Mouse (Mus musculus): ENCODE data around the gene Gna12. TPM values are rescaled to one million over a fixed set of nuclear protein-coding genes. Genes with fewer than 3 reads are reported as not detected.

Gna12 gene
- polyA plus RNA-seq, 1 experiment, result 42.1 TPM

DNA sequence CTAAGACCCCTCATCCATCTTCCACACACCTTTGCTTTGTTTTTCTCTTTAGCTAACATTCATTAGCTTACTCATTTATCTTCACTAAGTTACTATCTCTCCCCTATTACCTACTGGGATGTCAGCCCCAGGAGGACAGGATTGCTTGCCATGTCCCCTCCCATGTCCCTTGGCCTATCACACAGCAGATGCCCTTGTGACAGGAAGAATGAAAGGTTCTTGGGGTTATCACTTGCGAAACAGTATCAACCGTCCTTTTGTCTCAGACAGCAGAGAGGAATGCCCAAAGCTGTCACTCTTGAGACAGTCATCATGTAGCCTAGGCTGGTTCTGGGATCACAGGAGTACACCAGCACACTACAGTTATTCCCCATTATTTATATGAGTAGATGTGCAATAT is 35.1 kb downstream of the Gna12 start:
- Histone ChIP-seq H3K79me2 (ENCODE audit: control insufficient read depth, insufficient read depth) (peaks cover 19% of the 10 kb centered on the region), H3K4me3 (ENCODE audit: insufficient read depth, poor library complexity, severe bottlenecking) (no peak overlapping the region), H3K79me3 (ENCODE audit: low read depth) (peaks cover 6% of the 10 kb centered on the region), H3K27me3 (ENCODE audit: control insufficient read depth, insufficient read depth, insufficient read length) (no peaks in the 10 kb centered on the region), H3ac (ENCODE audit: control insufficient read depth, insufficient read length, low read depth) (no peak overlapping the region), H3K36me3 (ENCODE audit: control insufficient read depth, insufficient read depth) (no peaks in the 10 kb centered on the region)
- TF ChIP-seq MYOD1 (IDR thresholded peaks at IDR 0.05; ENCODE audit: control insufficient read depth, insufficient read length, low read depth) (no peak), CEBPB (IDR thresholded peaks at IDR 0.05; ENCODE audit: low read depth) (no peak), MAX (IDR thresholded peaks at IDR 0.05) (no peak), CTCF (IDR thresholded peaks at IDR 0.05; ENCODE audit: control insufficient read depth, insufficient read depth, insufficient read length) (no peak), USF1 (IDR thresholded peaks at IDR 0.05; ENCODE audit: low read depth) (no peak), MYOG (IDR thresholded peaks at IDR 0.05; ENCODE audit: control insufficient read depth, extremely low read depth, insufficient read length) (no peak), FOSL1 (IDR thresholded peaks at IDR 0.05; ENCODE audit: insufficient read depth, low read length, poor library complexity, severe bottlenecking) (no peak)

DNA sequence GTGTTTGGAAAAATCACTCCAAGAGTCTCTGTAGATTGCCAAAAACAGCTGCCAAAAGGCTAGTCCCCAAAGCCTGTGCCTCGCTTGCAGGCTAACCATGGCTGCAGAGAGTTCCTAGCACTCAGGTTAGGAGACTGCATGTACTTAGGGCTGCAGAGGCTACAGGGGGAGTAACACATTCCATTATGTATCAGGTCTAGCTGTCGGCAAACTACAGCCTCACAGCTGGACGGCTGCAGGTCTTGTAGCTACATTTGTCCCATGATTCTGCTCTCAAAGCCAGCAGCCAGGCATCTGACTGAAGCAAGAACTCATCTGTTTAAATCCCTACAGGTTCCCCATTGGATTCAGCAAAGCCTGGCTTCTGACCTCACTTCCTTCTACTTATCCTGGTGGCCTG is 35.5 kb downstream of the Gna12 start:
- peaks cover 23% of the 10 kb centered on the region for H3K79me2 ChIP-seq (ENCODE audit: control insufficient read depth, insufficient read depth)
- H3K27me3 ChIP-seq (ENCODE audit: control insufficient read depth, insufficient read depth, insufficient read length), result no peaks in the 10 kb centered on the region
- TF ChIP-seq MYOD1 (IDR thresholded peaks at IDR 0.05; ENCODE audit: control insufficient read depth, insufficient read length, low read depth), result no peak
- TF ChIP-seq FOSL1 (IDR thresholded peaks at IDR 0.05; ENCODE audit: insufficient read depth, low read length, poor library complexity, severe bottlenecking), result no peak
- no peak for TF ChIP-seq CEBPB (IDR thresholded peaks at IDR 0.05; ENCODE audit: low read depth)
- no peak for TF ChIP-seq MAX (IDR thresholded peaks at IDR 0.05)
- TF ChIP-seq CTCF (IDR thresholded peaks at IDR 0.05; ENCODE audit: control insufficient read depth, insufficient read depth, insufficient read length), result no peak
- no peak for TF ChIP-seq MYOG (IDR thresholded peaks at IDR 0.05; ENCODE audit: control insufficient read depth, extremely low read depth, insufficient read length)
- TF ChIP-seq USF1 (IDR thresholded peaks at IDR 0.05; ENCODE audit: low read depth), result no peak
- no peak overlapping the region for H3K4me3 ChIP-seq (ENCODE audit: insufficient read depth, poor library complexity, severe bottlenecking)
- peaks cover 6% of the 10 kb centered on the region for H3K79me3 ChIP-seq (ENCODE audit: low read depth)
- no peak overlapping the region for H3ac ChIP-seq (ENCODE audit: control insufficient read depth, insufficient read length, low read depth)
- H3K36me3 ChIP-seq (ENCODE audit: control insufficient read depth, insufficient read depth), result no peaks in the 10 kb centered on the region

GRCm38 (mm10) chr5:140792233-140792632 is 38.0 kb downstream of the Gna12 start:
- H3K4me3 ChIP-seq (ENCODE audit: insufficient read depth, poor library complexity, severe bottlenecking), result no peak overlapping the region

GRCm38 (mm10) chr5:140790937-140791877 is 39.0 kb downstream of the Gna12 start:
- H3K79me3 ChIP-seq (ENCODE audit: low read depth), result peaks cover 4% of the 10 kb centered on the region
- no peaks in the 10 kb centered on the region for H3K36me3 ChIP-seq (ENCODE audit: control insufficient read depth, insufficient read depth)
- H3K79me2 ChIP-seq (ENCODE audit: control insufficient read depth, insufficient read depth), result peaks cover 32% of the 10 kb centered on the region
- no peaks in the 10 kb centered on the region for H3K27me3 ChIP-seq (ENCODE audit: control insufficient read depth, insufficient read depth, insufficient read length)
- no peak overlapping the region for H3K4me3 ChIP-seq (ENCODE audit: insufficient read depth, poor library complexity, severe bottlenecking)
- TF ChIP-seq MAX (IDR thresholded peaks at IDR 0.05) (peak; percentile 83), CEBPB (IDR thresholded peaks at IDR 0.05; ENCODE audit: low read depth) (no peak)
- peak overlapping the region; percentile 26 for H3ac ChIP-seq (ENCODE audit: control insufficient read depth, insufficient read length, low read depth)

More at GRCm38 (mm10) chr5:140792233-140792632, 38.0 kb downstream of the Gna12 start:
- no peaks in the 10 kb centered on the region for H3K27me3 ChIP-seq (ENCODE audit: control insufficient read depth, insufficient read depth, insufficient read length)
- H3ac ChIP-seq (ENCODE audit: control insufficient read depth, insufficient read length, low read depth), result no peak overlapping the region
- no peaks in the 10 kb centered on the region for H3K36me3 ChIP-seq (ENCODE audit: control insufficient read depth, insufficient read depth)
- H3K79me3 ChIP-seq (ENCODE audit: low read depth), result peaks cover 4% of the 10 kb centered on the region
- TF ChIP-seq FOSL1 (IDR thresholded peaks at IDR 0.05; ENCODE audit: insufficient read depth, low read length, poor library complexity, severe bottlenecking) (no peak), MYOG (IDR thresholded peaks at IDR 0.05; ENCODE audit: control insufficient read depth, extremely low read depth, insufficient read length) (no peak), CEBPB (IDR thresholded peaks at IDR 0.05; ENCODE audit: low read depth) (no peak), USF1 (IDR thresholded peaks at IDR 0.05; ENCODE audit: low read depth) (no peak), MYOD1 (IDR thresholded peaks at IDR 0.05; ENCODE audit: control insufficient read depth, insufficient read length, low read depth) (no peak), CTCF (IDR thresholded peaks at IDR 0.05; ENCODE audit: control insufficient read depth, insufficient read depth, insufficient read length) (no peak), MAX (IDR thresholded peaks at IDR 0.05) (no peak)
- peaks cover 32% of the 10 kb centered on the region for H3K79me2 ChIP-seq (ENCODE audit: control insufficient read depth, insufficient read depth)

DNA sequence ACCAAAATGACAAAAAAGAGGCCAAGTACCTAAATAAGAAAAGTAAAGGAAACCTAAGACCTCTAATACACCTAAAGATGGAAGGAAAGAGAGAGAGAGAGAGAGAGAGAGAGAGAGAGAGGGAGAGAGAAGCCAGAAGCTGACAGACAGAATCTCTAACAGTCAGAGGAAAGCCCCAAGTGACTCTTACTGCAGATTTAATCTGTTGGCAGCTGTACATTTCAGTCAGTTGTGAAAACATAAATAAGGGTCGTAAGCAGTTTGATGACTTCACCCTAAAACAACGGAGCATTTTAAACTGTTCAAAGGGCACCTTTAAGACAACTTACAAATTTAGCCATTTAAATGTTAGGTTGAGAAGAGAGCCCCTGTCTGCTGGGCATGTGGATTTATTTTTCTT is 39.8 kb downstream of the Gna12 start:
- H3K4me3 ChIP-seq (ENCODE audit: insufficient read depth, poor library complexity, severe bottlenecking), result no peak overlapping the region
- no peak for TF ChIP-seq FOSL1 (IDR thresholded peaks at IDR 0.05; ENCODE audit: insufficient read depth, low read length, poor library complexity, severe bottlenecking)
- TF ChIP-seq MYOG (IDR thresholded peaks at IDR 0.05; ENCODE audit: control insufficient read depth, extremely low read depth, insufficient read length), result no peak
- TF ChIP-seq MYOD1 (IDR thresholded peaks at IDR 0.05; ENCODE audit: control insufficient read depth, insufficient read length, low read depth), result peak; percentile 21
- no peak for TF ChIP-seq MAX (IDR thresholded peaks at IDR 0.05)
- H3ac ChIP-seq (ENCODE audit: control insufficient read depth, insufficient read length, low read depth), result no peak overlapping the region
- no peaks in the 10 kb centered on the region for H3K36me3 ChIP-seq (ENCODE audit: control insufficient read depth, insufficient read depth)
- H3K79me3 ChIP-seq (ENCODE audit: low read depth), result peaks cover 4% of the 10 kb centered on the region
- no peaks in the 10 kb centered on the region for H3K27me3 ChIP-seq (ENCODE audit: control insufficient read depth, insufficient read depth, insufficient read length)
- H3K79me2 ChIP-seq (ENCODE audit: control insufficient read depth, insufficient read depth), result peaks cover 32% of the 10 kb centered on the region

GRCm38 (mm10) chr5:140789561-140789960 is 40.7 kb downstream of the Gna12 start:
- peaks cover 32% of the 10 kb centered on the region for H3K79me2 ChIP-seq (ENCODE audit: control insufficient read depth, insufficient read depth)
- no peak overlapping the region for H3ac ChIP-seq (ENCODE audit: control insufficient read depth, insufficient read length, low read depth)
- peaks cover under 1% of the 10 kb centered on the region for H3K36me3 ChIP-seq (ENCODE audit: control insufficient read depth, insufficient read depth)
- TF ChIP-seq FOSL1 (IDR thresholded peaks at IDR 0.05; ENCODE audit: insufficient read depth, low read length, poor library complexity, severe bottlenecking) (no peak), USF1 (IDR thresholded peaks at IDR 0.05; ENCODE audit: low read depth) (no peak), CTCF (IDR thresholded peaks at IDR 0.05; ENCODE audit: control insufficient read depth, insufficient read depth, insufficient read length) (no peak), MYOG (IDR thresholded peaks at IDR 0.05; ENCODE audit: control insufficient read depth, extremely low read depth, insufficient read length) (no peak), MYOD1 (IDR thresholded peaks at IDR 0.05; ENCODE audit: control insufficient read depth, insufficient read length, low read depth) (no peak), CEBPB (IDR thresholded peaks at IDR 0.05; ENCODE audit: low read depth) (no peak), MAX (IDR thresholded peaks at IDR 0.05) (no peak)
- H3K4me3 ChIP-seq (ENCODE audit: insufficient read depth, poor library complexity, severe bottlenecking), result no peak overlapping the region
- no peaks in the 10 kb centered on the region for H3K27me3 ChIP-seq (ENCODE audit: control insufficient read depth, insufficient read depth, insufficient read length)
- H3K79me3 ChIP-seq (ENCODE audit: low read depth), result peaks cover 4% of the 10 kb centered on the region

Measured in C2C12 (cell line).